Mouse (Mus musculus) embryonic facial prominence, embryonic 13.5 days (tissue): ENCODE results near the gene Dcaf12. TPM values are rescaled to one million over a fixed set of nuclear protein-coding genes. Genes with fewer than 3 reads are reported as not detected.

Experiments
- ATAC-seq: fragments of 200-750 bp; cut with Nextera tagmentation; 2 replicates; pipeline ENCODE4 v1.8.0; 2017; ENCODE audit warnings: low read depth; ENCODE audit not compliant: insufficient number of reproducible peaks, insufficient read depth, low FRiP score, low TSS enrichment
- H3K27ac ChIP-seq: fragments of 300-500 bp; sonication (generic); 2 replicates; pipeline ENCODE4 v1.5.1; 2015; ENCODE audit warnings: moderate library complexity, mild to moderate bottlenecking, inconsistent platforms
- H3K27me3 ChIP-seq: fragments of 300-500 bp; sonication (generic); 2 replicates; pipeline ENCODE4 v1.6.1; 2015; ENCODE audit warnings: mild to moderate bottlenecking, inconsistent platforms
- H3K36me3 ChIP-seq: fragments of 300-500 bp; sonication (generic); 2 replicates; pipeline ENCODE4 v1.6.1; 2015; ENCODE audit warnings: mild to moderate bottlenecking, inconsistent platforms
- H3K4me1 ChIP-seq: fragments of 300-500 bp; sonication (generic); 2 replicates; pipeline ENCODE4 v1.6.1; 2015; ENCODE audit warnings: inconsistent platforms
- H3K4me2 ChIP-seq: fragments of 300-500 bp; sonication (generic); 2 replicates; pipeline ENCODE4 v1.6.1; 2015; ENCODE audit warnings: moderate library complexity, mild to moderate bottlenecking, inconsistent platforms
- H3K4me3 ChIP-seq: fragments of 300-500 bp; sonication (generic); 2 replicates; pipeline ENCODE4 v1.5.1; 2015; ENCODE audit warnings: mild to moderate bottlenecking, inconsistent platforms
- H3K9ac ChIP-seq: fragments of 300-500 bp; sonication (generic); 2 replicates; pipeline ENCODE4 v1.6.1; 2015; ENCODE audit warnings: mild to moderate bottlenecking, inconsistent platforms
- H3K9me3 ChIP-seq: fragments of 300-500 bp; sonication (generic); 2 replicates; pipeline ENCODE4 v1.6.1; 2016; ENCODE audit warnings: inconsistent platforms
- WGBS: fragments of 180-500 bp; shearing (Covaris S2); methylation state at CpG from one replicate; pipeline ENCODE4 v1.1.7; 2015; ENCODE audit warnings: mixed read lengths; 5-methylcytosine and 5-hydroxymethylcytosine counted together
- polyA plus RNA-seq: library from polyadenylated mRNA; unstranded; fragments of >200 nt; fragmentation: Nextera tagmentation; extraction: Ambion mirVana; gene quantifications from 2 replicates; pipeline ENCODE4 v1.2.1, GENCODE M21; 2015

Dcaf12 gene
- polyA plus RNA-seq, 1 experiment from 2014 or later, result 53.9 TPM

DNA sequence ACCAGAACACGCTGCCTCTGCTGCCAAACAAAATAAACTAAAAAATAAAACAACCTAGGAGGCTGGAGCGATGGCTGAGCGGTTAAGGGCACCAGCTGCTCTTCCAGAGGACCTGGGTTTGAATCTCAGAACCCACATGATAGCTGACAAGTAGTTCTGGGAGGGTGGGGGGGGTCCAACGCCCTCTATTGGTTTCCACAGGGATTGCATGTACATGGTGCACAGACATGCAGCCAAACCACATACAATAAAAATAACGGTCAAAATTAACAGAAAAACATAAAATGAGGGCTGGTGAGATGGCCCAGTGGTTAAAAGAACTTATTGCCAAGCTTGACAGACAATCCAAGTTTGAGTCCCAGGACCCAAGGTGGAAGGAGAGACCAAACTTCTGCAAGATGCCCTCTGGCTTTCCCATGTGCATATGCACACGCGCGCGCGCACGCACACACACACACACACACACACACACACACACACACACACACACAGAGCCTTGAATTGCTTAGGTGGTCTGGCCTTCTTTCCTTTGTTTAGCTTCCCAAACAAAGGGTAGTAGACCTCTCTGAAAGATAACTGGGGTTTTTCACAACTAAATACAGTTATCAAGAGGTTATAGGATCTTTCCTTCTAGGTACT, 26.3 kb upstream of the Dcaf12 start:
- Histone ChIP-seq H3K9ac (no peak overlapping the region), H3K4me1 (no peaks in the 10 kb centered on the region), H3K4me3 (no peak overlapping the region), H3K27ac (no peak overlapping the region), H3K27me3 (no peaks in the 10 kb centered on the region), H3K36me3 (no peaks in the 10 kb centered on the region), H3K9me3 (no peaks in the 10 kb centered on the region), H3K4me2 (no peak overlapping the region)
- ATAC-seq, result no peak
- 81% methylated on average over 11 of the region's 11 CpGs for WGBS

GRCm38 (mm10) chr4:41336546-41336945, 21.9 kb upstream of the Dcaf12 start:
- no peak for ATAC-seq

DNA sequence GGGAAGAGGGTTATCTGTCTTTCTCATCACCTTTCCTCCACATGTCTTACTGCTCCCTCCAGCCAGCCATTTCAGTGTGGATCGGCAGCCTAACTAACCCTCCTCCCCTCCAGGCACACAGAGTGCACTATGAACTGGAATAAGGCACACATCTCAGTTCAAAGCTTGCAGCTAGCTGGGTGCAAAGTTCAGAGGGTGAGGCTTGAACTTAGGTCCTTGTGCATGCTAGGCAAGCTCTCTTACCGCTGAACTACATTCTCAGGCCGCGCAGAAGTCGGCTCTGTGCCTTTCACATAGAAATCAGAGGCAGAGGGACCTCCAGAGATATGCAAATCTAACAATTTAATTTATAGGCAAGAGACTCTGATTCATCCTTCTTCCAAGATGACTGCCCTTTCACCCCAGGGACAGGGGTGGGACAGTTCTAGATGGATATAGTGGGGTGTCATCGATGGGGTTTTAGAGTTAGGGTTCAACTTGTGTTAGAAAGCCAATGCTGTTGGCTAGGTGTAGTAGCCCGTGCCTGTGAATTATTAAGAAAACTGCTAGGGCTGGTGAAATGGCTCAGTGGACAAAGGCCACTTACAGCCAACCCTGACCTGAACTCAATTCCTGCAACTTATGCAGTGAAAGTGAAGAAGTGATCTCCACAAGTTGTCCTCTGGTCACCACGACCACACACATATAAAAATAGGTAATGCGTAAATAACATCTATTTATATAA, 17.2 kb upstream of the Dcaf12 start:
- Histone ChIP-seq H3K9me3 (no peaks in the 10 kb centered on the region), H3K27ac (no peak overlapping the region), H3K9ac (no peak overlapping the region), H3K4me3 (no peak overlapping the region), H3K27me3 (no peaks in the 10 kb centered on the region), H3K4me2 (no peak overlapping the region), H3K4me1 (no peaks in the 10 kb centered on the region), H3K36me3 (no peaks in the 10 kb centered on the region)
- WGBS, result 85% methylated on average over 9 of the region's 9 CpGs
- ATAC-seq, result no peak

More at GRCm38 (mm10) chr4:41336546-41336945, 21.9 kb upstream of the Dcaf12 start:
- Histone ChIP-seq H3K27me3 (no peaks in the 10 kb centered on the region), H3K4me1 (no peaks in the 10 kb centered on the region), H3K9me3 (no peaks in the 10 kb centered on the region), H3K4me3 (no peak overlapping the region), H3K27ac (no peak overlapping the region), H3K36me3 (no peaks in the 10 kb centered on the region), H3K4me2 (no peak overlapping the region), H3K9ac (no peak overlapping the region)

DNA sequence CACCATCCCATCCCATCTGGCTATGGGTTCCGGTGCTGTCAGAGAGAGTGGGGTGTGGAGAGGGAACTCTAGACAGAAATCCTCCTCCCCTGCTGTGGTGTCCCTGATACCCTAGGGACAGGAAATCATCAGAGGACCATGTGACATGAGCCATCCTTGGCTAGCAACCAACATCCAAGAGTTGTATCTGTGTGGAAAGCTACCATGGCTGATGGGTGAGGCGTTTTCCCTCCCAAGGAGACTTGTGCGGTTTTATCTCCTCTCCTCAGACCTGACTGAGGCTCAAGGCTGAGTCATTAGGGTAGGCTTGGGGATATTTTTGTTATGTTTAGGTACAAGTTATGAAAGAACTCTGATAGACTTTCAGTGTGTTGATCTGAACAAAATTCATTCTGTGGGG, 16.4 kb upstream of the Dcaf12 start:
- Histone ChIP-seq H3K27ac (no peak overlapping the region), H3K36me3 (no peaks in the 10 kb centered on the region), H3K4me3 (no peak overlapping the region), H3K4me1 (no peaks in the 10 kb centered on the region), H3K4me2 (no peak overlapping the region), H3K27me3 (no peaks in the 10 kb centered on the region), H3K9ac (no peak overlapping the region), H3K9me3 (no peaks in the 10 kb centered on the region)
- 81% methylated on average over 3 of the region's 3 CpGs for WGBS
- ATAC-seq, result no peak

DNA sequence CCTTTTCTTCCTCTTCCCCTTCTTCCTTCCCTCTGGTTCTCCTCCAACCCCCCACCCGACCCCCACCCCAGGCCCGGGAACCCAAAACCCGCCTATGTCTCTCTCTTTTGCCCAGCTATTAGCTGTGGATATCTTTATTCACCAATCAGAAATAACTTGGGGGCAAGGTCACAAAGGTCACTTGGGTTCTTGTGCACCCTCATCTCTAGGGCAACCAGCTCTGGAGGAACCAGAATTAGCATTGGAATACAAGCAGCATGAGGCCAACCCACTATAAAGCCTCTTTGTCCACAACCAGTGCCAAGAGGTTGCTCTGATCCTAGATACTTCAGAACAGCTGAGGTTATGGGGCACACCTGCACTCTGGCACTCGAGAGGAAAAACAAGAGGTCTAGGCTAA, 14.8 kb upstream of the Dcaf12 start:
- Histone ChIP-seq H3K9ac (no peak overlapping the region), H3K27me3 (no peaks in the 10 kb centered on the region), H3K27ac (no peak overlapping the region), H3K36me3 (no peaks in the 10 kb centered on the region), H3K4me1 (no peaks in the 10 kb centered on the region), H3K9me3 (no peaks in the 10 kb centered on the region), H3K4me2 (no peak overlapping the region), H3K4me3 (no peak overlapping the region)
- no peak for ATAC-seq
- 49% methylated on average over 4 of the region's 4 CpGs for WGBS

- WGBS, result 88% methylated on average over 6 of the region's 6 CpGs
Measured at GRCm38 (mm10) chr4:41326876-41327275, 12.2 kb upstream of the Dcaf12 start.

GRCm38 (mm10) chr4:41320971-41321370, 6.3 kb upstream of the Dcaf12 start:
- WGBS, result 80% methylated on average over 4 of the region's 4 CpGs
- H3K27me3 ChIP-seq, result no peaks in the 10 kb centered on the region
- no peak overlapping the region for H3K9ac ChIP-seq
- H3K4me2 ChIP-seq, result no peak overlapping the region
- H3K27ac ChIP-seq, result no peak overlapping the region
- no peak for ATAC-seq
- no peaks in the 10 kb centered on the region for H3K36me3 ChIP-seq
- H3K9me3 ChIP-seq, result no peaks in the 10 kb centered on the region
- no peaks in the 10 kb centered on the region for H3K4me1 ChIP-seq
- no peak overlapping the region for H3K4me3 ChIP-seq

More at GRCm38 (mm10) chr4:41326876-41327275, 12.2 kb upstream of the Dcaf12 start:
- no peak overlapping the region for H3K4me2 ChIP-seq
- no peak overlapping the region for H3K9ac ChIP-seq
- no peak for ATAC-seq
- H3K36me3 ChIP-seq, result no peaks in the 10 kb centered on the region
- no peak overlapping the region for H3K27ac ChIP-seq
- H3K27me3 ChIP-seq, result no peaks in the 10 kb centered on the region
- H3K4me1 ChIP-seq, result no peaks in the 10 kb centered on the region
- H3K9me3 ChIP-seq, result no peaks in the 10 kb centered on the region
- no peak overlapping the region for H3K4me3 ChIP-seq

DNA sequence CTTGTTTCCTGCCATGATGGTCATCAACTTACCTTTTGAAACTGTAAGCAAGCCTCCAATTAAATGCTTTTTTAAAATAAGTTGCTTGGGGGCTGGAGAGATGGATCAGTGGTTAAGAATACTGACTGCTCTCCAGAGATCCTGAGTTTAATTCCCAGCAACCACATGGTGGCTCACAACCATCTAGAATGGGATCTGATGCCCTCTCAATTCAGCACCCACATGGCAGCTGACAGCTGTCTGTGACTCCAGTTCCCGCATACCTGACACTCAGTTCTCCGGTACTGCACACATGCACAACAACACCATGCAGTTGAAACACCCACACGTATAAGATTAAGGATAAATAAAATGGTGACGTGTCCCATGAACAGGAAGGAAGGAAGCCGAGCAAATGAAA, 3.6 kb upstream of the Dcaf12 start:
- Histone ChIP-seq H3K4me1 (peaks cover 12% of the 10 kb centered on the region), H3K27ac (no peak overlapping the region), H3K27me3 (no peaks in the 10 kb centered on the region), H3K9me3 (no peaks in the 10 kb centered on the region), H3K36me3 (no peaks in the 10 kb centered on the region), H3K4me2 (no peak overlapping the region), H3K4me3 (no peak overlapping the region), H3K9ac (no peak overlapping the region)
- ATAC-seq, result no peak
- WGBS, result 88% methylated on average over 5 of the region's 5 CpGs

DNA sequence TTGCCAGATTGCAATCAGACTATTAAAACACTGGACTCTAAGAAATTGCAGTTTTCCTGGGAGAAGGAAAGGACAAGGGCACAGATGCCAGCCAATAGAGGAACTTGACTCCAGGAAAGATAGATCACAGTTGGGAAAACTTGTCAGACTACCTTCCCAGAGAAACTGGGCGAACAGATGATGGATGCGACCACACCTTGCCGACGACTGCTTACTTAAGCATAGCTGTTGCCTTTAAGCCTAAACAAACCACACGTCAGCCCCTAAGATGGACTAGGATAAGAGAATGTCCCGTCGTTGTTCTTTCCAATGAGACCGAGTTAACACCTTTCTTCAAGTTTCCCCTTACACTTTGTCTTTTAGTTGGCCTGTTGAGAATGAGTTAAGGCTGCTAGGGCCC, 484 bp upstream of the Dcaf12 start:
- Histone ChIP-seq H3K4me2 (peak overlapping the region; percentile 90), H3K27me3 (no peaks in the 10 kb centered on the region), H3K4me3 (peak overlapping the region; percentile 99), H3K27ac (peak overlapping the region; percentile 96), H3K4me1 (peaks cover 20% of the 10 kb centered on the region), H3K9me3 (no peaks in the 10 kb centered on the region), H3K9ac (peak overlapping the region; percentile 97), H3K36me3 (peaks cover 21% of the 10 kb centered on the region)
- ATAC-seq, result no peak
- WGBS, result 48% methylated on average over 8 of the region's 8 CpGs

DNA sequence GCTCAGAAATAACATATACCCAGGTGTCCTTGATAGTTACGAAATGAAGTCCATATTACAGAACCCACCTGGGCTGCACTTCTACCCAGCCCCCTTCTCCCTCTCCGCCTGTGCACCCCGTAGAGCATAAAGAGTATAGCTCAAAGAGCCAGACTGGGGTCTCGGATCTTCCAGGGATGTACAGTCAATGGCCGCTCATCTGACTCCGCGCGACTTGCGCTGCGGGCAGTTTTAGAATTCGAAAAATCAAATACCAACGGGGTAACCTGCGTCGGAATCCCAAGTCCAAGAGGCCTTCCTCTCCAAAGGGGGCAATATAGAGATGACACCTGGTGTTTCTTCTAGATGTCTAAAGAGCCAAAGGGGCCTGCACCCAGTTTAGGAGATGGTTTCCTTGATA, 967 bp downstream of the Dcaf12 start:
- ATAC-seq, result no peak

DNA sequence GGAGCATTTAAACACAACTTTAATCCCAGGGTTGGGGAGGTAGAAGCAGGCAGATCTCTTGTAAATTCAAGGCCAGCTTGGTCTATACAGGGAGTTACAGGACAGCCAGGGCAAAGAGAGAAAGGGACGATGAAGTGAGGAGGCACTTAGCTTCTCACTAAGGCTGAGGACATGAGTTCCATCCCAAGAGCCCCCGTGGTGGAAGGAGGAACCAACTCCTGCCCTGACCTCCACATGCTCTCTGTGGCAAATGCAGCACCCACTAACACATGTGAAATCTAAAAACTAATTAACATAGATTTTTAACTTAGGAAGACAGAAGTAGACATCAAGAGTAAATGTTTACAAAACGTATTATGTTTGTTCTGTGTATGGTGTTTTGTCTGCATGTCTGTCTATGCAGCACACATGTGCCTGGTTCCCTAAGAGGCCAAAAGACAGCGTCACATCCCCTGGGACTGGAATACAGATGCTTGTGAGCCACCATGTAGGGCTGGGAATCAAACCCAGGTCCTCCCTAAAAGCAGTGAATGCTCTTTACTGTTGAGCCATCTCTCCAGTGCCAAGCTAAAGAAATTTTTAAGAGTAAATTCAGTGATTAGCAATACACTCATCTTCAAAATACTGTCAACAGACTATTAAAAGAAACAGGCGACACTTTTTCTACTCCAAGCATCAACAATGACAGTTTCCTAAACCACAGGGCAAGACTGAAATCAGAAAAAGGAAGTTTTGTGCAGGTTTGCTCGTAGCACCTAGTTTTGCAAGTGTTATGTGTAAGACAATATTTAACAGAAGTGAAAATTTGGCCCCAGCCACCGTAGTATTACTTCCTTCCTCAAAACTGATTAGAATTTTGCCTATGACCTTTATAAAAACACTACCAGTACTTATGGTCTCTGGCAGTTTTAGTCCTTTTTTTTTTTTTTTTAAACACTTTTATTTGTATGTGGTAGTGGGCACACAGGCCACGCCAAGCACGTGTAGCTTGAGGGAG, 3.8 kb downstream of the Dcaf12 start:
- H3K27ac ChIP-seq, result no peak overlapping the region
- H3K9me3 ChIP-seq, result no peaks in the 10 kb centered on the region
- no peak overlapping the region for H3K9ac ChIP-seq
- H3K4me1 ChIP-seq, result peaks cover 20% of the 10 kb centered on the region
- no peak overlapping the region for H3K4me2 ChIP-seq
- WGBS, result 93% methylated on average over 9 of the region's 9 CpGs
- no peak for ATAC-seq
- H3K36me3 ChIP-seq, result peaks cover 55% of the 10 kb centered on the region
- no peak overlapping the region for H3K4me3 ChIP-seq
- no peaks in the 10 kb centered on the region for H3K27me3 ChIP-seq

More for the DNA sequence above, 967 bp downstream of the Dcaf12 start:
- H3K4me3 ChIP-seq, result peak overlapping the region; percentile 99
- peak overlapping the region; percentile 90 for H3K4me2 ChIP-seq
- peak overlapping the region; percentile 97 for H3K9ac ChIP-seq
- WGBS, result 9% methylated on average over 14 of the region's 14 CpGs
- peak overlapping the region; percentile 96; the same call in 1 of the 2 replicates for H3K27ac ChIP-seq
- peaks cover 35% of the 10 kb centered on the region for H3K36me3 ChIP-seq
- H3K9me3 ChIP-seq, result no peaks in the 10 kb centered on the region
- no peaks in the 10 kb centered on the region for H3K27me3 ChIP-seq
- peaks cover 20% of the 10 kb centered on the region for H3K4me1 ChIP-seq
